Mouse (Mus musculus) ES-E14 (cell line): ENCODE measurements around the gene Acvr1b. TPM values are rescaled to one million over a fixed set of nuclear protein-coding genes. Genes with fewer than 3 reads are reported as not detected.

Experiments used
- DNase-seq: peaks from one replicate; pipeline ENCODE4 v3.0.0-alpha.2; 2013; ENCODE audit warnings: low read depth, low spot score
- H3K27ac ChIP-seq: 2 replicates; pipeline ENCODE4 v1.5.1; 2012; ENCODE audit warnings: low read depth, mild to moderate bottlenecking, low read length, moderate library complexity, mixed read lengths; ENCODE audit not compliant: poor library complexity, insufficient read depth, severe bottlenecking
- H3K36me3 ChIP-seq: 2 replicates; pipeline ENCODE4 v1.6.1; 2012; ENCODE audit warnings: mild to moderate bottlenecking, low read length, moderate library complexity, mixed read lengths; ENCODE audit not compliant: control insufficient read depth, poor library complexity, insufficient read depth, severe bottlenecking
- H3K4me1 ChIP-seq, 2 experiments: fragments of 150-350 bp in 1 of 2; sonication (generic) in 1 of 2; 2 replicates each; pipeline ENCODE4 v1.6.1; 2012; ENCODE audit warnings: low read length in 2 of 2, mild to moderate bottlenecking in 1 of 2, mixed read lengths in 1 of 2; ENCODE audit not compliant: control insufficient read depth in 2 of 2, insufficient read depth in 2 of 2, poor library complexity in 1 of 2
- H3K4me3 ChIP-seq, 2 experiments: fragments of 150-350 bp in 1 of 2; sonication (generic) in 1 of 2; 2 replicates each; pipeline ENCODE4 v1.5.1; 2012; ENCODE audit warnings: low read length in 2 of 2, low read depth in 1 of 2, mild to moderate bottlenecking in 1 of 2, mixed read lengths in 1 of 2; ENCODE audit not compliant: insufficient read depth in 1 of 2, poor library complexity in 1 of 2, severe bottlenecking in 1 of 2
- H3K9ac ChIP-seq: 2 replicates; pipeline ENCODE4 v1.6.1; 2012; ENCODE audit warnings: low read depth, mild to moderate bottlenecking, low read length, mixed read lengths; ENCODE audit not compliant: poor library complexity, insufficient read depth, severe bottlenecking
- H3K9me3 ChIP-seq: fragments of 150-350 bp; sonication (generic); 2 replicates; pipeline ENCODE4 v1.6.1; 2012; ENCODE audit warnings: low read depth, mild to moderate bottlenecking, low read length; ENCODE audit not compliant: control insufficient read depth, insufficient read depth
- CHD2 ChIP-seq: IDR thresholded peaks from 2 replicates; pipeline ENCODE4 v1.6.1; 2014; ENCODE audit warnings: mild to moderate bottlenecking, low read depth, low read length, inconsistent platforms
- HCFC1 ChIP-seq: IDR thresholded peaks from 2 replicates; pipeline ENCODE4 v1.6.1; 2012; ENCODE audit warnings: low read length, inconsistent platforms, borderline replicate concordance; ENCODE audit not compliant: insufficient read depth
- MAFK ChIP-seq: IDR thresholded peaks from 2 replicates; pipeline ENCODE4 v1.6.1; 2014; ENCODE audit warnings: mild to moderate bottlenecking, low read depth, low read length, inconsistent platforms; ENCODE audit not compliant: insufficient read depth
- ZC3H11A ChIP-seq: IDR thresholded peaks from 2 replicates; pipeline ENCODE4 v1.6.1; 2012; ENCODE audit warnings: low read depth, mild to moderate bottlenecking, inconsistent platforms, low read length, borderline replicate concordance
- ZNF384 ChIP-seq: IDR thresholded peaks from 2 replicates; pipeline ENCODE4 v1.6.1; 2012; ENCODE audit warnings: low read depth, low read length, inconsistent platforms
- in situ Hi-C, 2 experiments: fragments of 600-800 bp; cut with MboI; formaldehyde crosslinking; loops; one replicate each; pipeline ENCODE4 v1.15.1; 2025; ENCODE audit warnings: low sequenced_read_pairs in 2 of 2, inconsistent platforms in 1 of 2; ENCODE audit not compliant: unreplicated experiment in 2 of 2
- total RNA-seq: library from RNA; depleted of rRNA; stranded (reverse); fragments of 300-350 nt; gene quantifications from 2 replicates; pipeline ENCODE4 v1.2.3, GENCODE M21; 2012

Gene Acvr1b
- total RNA-seq, 1 experiment, result 26.4 TPM

- no peaks in the 10 kb centered on the region for H3K36me3 ChIP-seq
- peak overlapping the region; percentile 75; the same call in 1 of the 2 replicates for H3K9ac ChIP-seq
- no peak for DNase-seq
- TF ChIP-seq HCFC1 (no peak), ZC3H11A (no peak), ZNF384 (no peak)
- no peaks in the 10 kb centered on the region for H3K9me3 ChIP-seq
- no peak overlapping the region for H3K27ac ChIP-seq
- H3K4me1 ChIP-seq, result peaks cover 3 to 29% of the 10 kb centered on the region in 2 experiments
- in situ Hi-C loops, result no loop called here
- peak overlapping the region; percentile 74 to 81 for H3K4me3 ChIP-seq
Observed at GRCm38 (mm10) chr15:101253563-101253885, 79.7 kb downstream of the Acvr1b start.

GRCm38 (mm10) chr15:101253886-101254795 is 80.3 kb downstream of the Acvr1b start, which contains the start of gene Nr4a1:
Nr4a1 (plus strand) TSS chr15:101254269.
- in situ Hi-C loops, result no loop called here
- H3K4me3 ChIP-seq, result peak within 1 kb of the TSS; percentile 74 to 81
- H3K4me1 ChIP-seq, result peaks cover 3 to 29% of the 10 kb centered on the region in 2 experiments
- peak within 1 kb of the TSS; percentile 14; the same call in 1 of the 2 replicates for H3K27ac ChIP-seq
- TF ChIP-seq CHD2, result no peak
- TF ChIP-seq MAFK, result no peak
- TF ChIP-seq ZC3H11A, result no peak
- no peak for TF ChIP-seq HCFC1
- no peak for TF ChIP-seq ZNF384
- no peak for DNase-seq
- H3K9me3 ChIP-seq, result no peaks in the 10 kb centered on the region
- no peaks in the 10 kb centered on the region; the same call in 1 of the 2 replicates for H3K36me3 ChIP-seq
- H3K9ac ChIP-seq, result peak within 1 kb of the TSS; percentile 75

- TF ChIP-seq ZC3H11A (no peak), ZNF384 (no peak), MAFK (no peak), HCFC1 (no peak), CHD2 (no peak)
- Histone ChIP-seq H3K36me3 (peaks cover 5% of the 10 kb centered on the region; the same call in 1 of the 2 replicates), H3K4me3 (no peak overlapping the region), H3K4me1 (peaks cover 3 to 31% of the 10 kb centered on the region in 2 experiments), H3K9ac (no peak overlapping the region), H3K27ac (no peak overlapping the region), H3K9me3 (no peaks in the 10 kb centered on the region)
- DNase-seq, result no peak
- in situ Hi-C loops, result no loop called here
Observed at GRCm38 (mm10) chr15:101255842-101256462, 82.1 kb downstream of the Acvr1b start.

GRCm38 (mm10) chr15:101256463-101257206 is 82.8 kb downstream of the Acvr1b start:
- TF ChIP-seq HCFC1, result no peak
- Histone ChIP-seq H3K36me3 (peaks cover 5% of the 10 kb centered on the region; the same call in 1 of the 2 replicates), H3K27ac (no peak overlapping the region), H3K9ac (no peak overlapping the region), H3K4me3 (no peak overlapping the region), H3K9me3 (no peaks in the 10 kb centered on the region), H3K4me1 (peaks cover 6 to 34% of the 10 kb centered on the region in 2 experiments)
- no peak for DNase-seq
- in situ Hi-C loops, result no loop called here
